Mouse (Mus musculus): Measurements from ENCODE around the gene C130032M10Rik. TPM values are rescaled to one million over a fixed set of nuclear protein-coding genes. Genes with fewer than 3 reads are reported as not detected.
A peak's percentile ranks its signal among the peaks of the same experiment; 100 is the strongest.

The C130032M10Rik gene
- total RNA-seq (2015) (not detected in 2 replicates), total RNA-seq (2017) (not detected in 2 replicates)

GRCm38 (mm10) chr9:114515364-114515763 is at the start of gene C130032M10Rik:
C130032M10Rik (plus strand) TSS chr9:114515697.
- no peak for ATAC-seq (replicated peaks; ENCODE audit: poor library complexity)

- ATAC-seq (replicated peaks; ENCODE audit: poor library complexity), result 0 out of 2 replicates have a peak, but pooled peaks have one; percentile 31
Observed at GRCm38 (mm10) chr9:114466871-114467270, 48.6 kb upstream of the C130032M10Rik start.

DNA sequence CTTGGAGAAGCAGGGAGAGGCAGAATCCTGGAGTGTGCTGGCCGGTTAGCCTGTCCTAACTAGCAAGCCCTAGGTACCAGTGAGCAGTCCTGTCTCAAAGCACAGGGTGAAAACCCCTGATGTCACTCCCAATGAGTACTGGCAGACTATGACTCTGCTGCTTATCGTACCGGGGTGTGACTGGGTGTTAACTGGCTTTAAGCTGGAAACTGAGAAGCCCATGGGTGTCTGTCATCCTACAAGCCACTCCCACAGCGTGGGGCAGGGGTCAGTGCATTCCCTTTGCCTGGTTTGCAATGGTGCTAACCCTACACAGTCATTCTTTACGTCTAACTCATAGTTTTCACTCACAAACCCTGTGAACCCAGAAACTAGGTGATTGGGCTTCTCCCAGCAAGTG is 47.3 kb upstream of the C130032M10Rik start:
- no peak for ATAC-seq (replicated peaks; ENCODE audit: poor library complexity)

DNA sequence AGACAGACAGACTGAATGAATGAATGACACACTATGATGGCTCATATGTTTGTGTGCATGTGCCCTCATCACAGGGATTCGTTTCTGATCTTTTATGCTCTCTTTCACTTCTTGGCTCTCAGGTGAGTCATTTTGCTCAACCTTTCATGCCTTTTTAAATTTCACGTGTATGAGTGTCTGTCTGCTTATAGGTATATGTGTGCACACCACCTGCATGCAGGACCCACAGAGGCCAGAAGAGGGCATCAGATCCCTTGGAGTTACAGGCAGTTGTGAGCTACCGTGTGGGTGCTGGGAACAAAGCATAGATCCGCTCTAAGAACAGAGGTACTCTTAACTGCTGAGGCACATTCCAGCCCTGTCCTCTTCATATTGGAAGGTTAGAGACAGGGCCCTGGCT is 46.8 kb upstream of the C130032M10Rik start:
- no peak for ATAC-seq (replicated peaks; ENCODE audit: poor library complexity)

- ATAC-seq (replicated peaks; ENCODE audit: poor library complexity), result no peak
Observed at GRCm38 (mm10) chr9:114471892-114472291, 43.6 kb upstream of the C130032M10Rik start.

DNA sequence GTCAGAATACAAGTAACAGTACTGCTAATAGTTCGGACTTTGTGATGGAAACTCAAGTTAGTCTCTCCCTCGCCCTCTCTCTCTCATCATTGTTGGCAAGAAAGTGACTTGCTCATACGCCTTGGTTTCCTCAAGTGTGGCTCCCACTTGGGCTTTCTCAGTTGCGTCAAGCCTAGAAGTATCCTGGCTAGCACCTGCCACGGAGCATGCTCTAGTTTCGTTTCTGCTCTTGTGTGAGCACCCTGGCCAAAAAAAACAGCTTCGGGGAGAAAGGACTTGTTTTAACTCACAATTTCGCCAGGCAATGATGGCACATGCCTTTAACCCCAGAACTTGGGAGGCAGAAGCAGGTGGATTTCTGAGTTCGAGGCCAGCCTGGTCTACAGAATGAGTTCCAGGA is 38.5 kb upstream of the C130032M10Rik start:
- ATAC-seq (replicated peaks; ENCODE audit: poor library complexity), result no peak

DNA sequence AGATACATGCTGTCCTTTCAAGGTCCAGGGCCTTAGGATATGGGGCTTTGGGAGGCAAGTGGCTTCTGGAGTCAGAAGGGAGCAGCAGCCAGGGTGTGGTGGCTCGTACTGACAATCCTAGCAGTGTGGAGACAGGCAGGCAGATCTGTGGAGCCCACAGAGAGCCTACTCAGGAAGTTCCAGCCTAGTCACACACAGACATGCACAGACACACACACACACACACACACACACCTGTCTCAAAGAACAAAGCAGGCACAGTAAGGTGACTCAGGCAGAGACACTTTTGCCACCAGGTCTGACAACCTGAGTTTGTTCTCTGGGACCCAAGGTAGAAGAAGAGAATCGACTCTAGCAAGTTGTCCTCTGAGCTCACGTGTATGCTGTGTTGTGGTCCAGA is 34.6 kb upstream of the C130032M10Rik start:
- no peak for ATAC-seq (replicated peaks; ENCODE audit: poor library complexity)

- peak; percentile 52 for ATAC-seq (replicated peaks; ENCODE audit: poor library complexity)
Observed at GRCm38 (mm10) chr9:114484771-114485170, 30.7 kb upstream of the C130032M10Rik start.

DNA sequence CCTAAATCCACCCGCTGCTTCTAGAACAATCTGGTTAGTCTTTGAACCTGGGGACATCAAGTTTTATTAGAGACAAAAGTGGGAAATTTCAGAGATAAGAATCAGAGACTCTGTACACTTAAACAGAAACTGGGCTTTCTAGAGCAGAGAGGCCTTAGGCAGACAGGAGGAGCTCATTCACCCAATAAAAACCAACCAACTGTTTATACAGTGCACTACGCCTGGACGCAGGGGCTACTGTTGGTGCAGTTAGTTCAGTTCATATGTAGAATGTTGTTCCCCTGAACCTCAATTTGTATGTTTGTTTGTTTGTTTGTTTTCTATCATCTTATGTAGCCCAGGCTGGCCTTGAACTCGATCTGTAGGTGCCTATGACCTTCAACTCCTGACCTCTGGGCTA is 28.7 kb upstream of the C130032M10Rik start:
- ATAC-seq (replicated peaks; ENCODE audit: poor library complexity), result no peak

DNA sequence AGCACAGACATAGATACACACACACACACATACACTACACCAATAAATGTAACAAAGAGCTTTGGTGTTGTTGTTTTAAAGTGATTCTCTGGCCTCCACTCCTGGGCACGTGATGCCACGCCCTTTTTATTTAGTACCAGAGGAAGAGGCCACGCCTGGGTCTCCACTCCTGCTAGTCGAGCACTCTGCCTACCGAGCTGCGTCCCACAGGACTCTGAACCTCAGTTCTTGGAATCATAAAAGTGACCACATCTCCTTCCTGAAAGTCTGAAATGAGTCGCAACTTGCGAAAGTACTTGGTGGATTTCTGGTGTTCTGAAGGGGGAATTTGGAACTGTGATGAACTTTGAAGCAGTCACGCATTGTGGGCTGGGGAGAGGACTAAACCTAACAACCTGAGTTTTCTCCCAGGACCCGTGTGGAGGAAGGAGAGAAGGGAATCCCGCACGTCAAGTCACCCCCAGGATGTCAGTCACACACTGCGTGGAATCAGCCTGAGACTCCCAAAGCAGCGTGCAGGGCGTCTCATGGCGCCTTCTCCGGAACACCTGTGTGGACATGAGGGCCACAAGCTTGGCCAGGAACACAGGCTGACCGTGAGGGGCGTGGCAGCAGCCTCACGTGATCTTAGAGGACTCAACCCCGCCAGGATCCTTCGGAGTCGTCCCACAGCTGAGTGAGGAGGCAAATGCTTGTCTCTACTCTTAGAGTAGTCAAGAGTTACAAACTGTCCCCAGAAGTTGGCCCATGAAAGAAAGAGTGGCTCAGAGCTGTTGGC is 27.8 kb upstream of the C130032M10Rik start:
- ATAC-seq (replicated peaks; ENCODE audit: poor library complexity), result no peak

GRCm38 (mm10) chr9:114496469-114496868 is 19.0 kb upstream of the C130032M10Rik start:
- no peak for ATAC-seq (replicated peaks; ENCODE audit: poor library complexity)

GRCm38 (mm10) chr9:114498218-114498617 is 17.3 kb upstream of the C130032M10Rik start:
- peak; percentile 68 for ATAC-seq (replicated peaks; ENCODE audit: poor library complexity)

GRCm38 (mm10) chr9:114499783-114500515 is 15.5 kb upstream of the C130032M10Rik start:
- ATAC-seq (replicated peaks; ENCODE audit: poor library complexity), result peak; percentile 52

DNA sequence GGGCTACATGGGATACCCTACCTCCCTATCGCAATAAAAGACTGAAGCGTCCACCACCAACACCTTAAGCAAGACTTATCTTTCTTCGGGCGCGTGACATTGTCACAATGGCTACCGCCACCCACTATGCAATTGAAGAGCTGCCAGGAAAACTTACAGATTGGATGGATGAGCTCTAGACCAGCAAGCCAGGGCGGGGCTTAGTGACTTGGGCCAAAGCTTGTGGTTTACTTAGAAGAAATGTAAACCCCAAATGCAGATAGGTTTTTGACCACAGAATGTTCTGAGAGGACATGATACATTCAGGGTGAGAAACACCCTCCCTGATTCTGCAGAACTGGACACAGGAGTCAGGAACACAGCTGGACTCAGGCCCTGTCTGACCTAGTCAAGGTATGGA is 14.4 kb upstream of the C130032M10Rik start:
- ATAC-seq (replicated peaks; ENCODE audit: poor library complexity), result peak; percentile 52

DNA sequence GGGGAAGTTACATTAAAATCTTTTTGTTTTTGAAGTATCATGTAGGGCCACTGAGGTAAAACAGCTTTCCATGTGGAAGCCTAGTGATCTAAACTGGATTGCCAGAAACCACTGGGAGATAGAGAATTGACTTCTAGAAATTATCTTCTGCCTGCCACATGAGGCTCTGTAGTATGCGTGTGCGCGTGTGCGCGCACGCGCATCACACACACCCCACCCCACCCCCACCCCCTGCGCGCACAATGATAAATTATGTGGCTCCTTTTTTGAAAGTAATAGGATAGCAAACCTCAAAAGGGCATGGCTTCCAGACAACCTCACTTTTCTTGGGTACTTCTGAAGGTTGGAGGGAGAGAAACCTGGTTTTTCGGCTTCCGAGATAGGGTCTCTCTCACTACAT is 13.6 kb upstream of the C130032M10Rik start:
- no peak for ATAC-seq (replicated peaks; ENCODE audit: poor library complexity)

DNA sequence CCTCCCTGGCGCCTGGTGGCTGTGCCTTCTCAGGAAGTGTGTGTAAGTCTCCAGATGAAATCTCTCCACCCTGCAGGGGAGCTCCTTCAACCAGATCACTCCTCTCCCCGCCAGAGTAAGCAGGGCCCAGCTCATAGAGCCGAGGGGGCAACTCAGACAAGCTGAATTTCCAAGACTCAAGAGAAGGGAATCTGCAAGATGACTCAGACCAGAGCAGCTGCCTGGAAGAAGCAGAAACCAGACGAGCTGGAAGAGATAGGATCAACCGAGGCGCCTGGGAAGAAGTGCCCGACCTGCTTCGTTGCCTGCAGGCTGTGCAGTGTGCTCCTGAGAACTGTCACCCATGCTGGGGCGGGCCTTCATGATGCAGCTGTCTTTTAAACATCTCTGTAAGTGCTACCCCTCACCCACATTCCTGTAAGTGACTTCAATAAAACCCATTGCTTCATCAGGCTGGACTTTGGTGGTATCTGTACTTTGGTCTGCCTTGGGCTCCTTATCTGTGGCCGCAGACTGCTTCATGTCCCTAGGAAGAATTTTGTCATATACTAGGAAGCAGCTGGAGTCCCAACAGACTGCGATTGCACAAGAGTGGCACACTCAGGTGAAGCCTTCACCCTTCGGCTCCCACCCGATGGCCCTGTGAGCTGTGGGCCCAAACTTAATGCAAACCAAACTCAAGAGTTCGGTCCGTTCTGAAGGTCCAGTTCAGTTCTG is 12.6 kb upstream of the C130032M10Rik start:
- ATAC-seq (replicated peaks; ENCODE audit: poor library complexity), result peak; percentile 27

DNA sequence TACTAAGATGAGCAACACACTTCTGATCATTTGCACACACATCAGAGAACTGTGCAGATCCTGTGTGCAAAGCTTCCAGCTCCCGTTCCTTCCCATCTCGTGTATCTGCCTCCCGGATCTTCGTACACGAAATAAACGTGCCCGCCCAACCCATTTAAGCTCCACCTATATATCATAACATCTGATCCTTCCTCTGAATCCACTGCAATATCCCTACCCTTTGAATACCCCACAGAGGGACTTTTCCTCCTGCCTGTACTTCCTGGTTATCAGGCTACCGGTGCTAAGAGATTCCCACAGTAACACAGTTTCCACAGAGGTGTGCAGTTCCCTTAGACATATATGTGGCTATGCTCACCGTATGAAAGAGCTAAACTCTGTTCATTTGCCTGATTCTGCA is 10.7 kb upstream of the C130032M10Rik start, which contains the start of gene Ccr4:
Gene Ccr4 (minus strand): TSS at position 101 of the 400 bp plus-strand sequence.
- ATAC-seq (replicated peaks; ENCODE audit: poor library complexity), result no peak

DNA sequence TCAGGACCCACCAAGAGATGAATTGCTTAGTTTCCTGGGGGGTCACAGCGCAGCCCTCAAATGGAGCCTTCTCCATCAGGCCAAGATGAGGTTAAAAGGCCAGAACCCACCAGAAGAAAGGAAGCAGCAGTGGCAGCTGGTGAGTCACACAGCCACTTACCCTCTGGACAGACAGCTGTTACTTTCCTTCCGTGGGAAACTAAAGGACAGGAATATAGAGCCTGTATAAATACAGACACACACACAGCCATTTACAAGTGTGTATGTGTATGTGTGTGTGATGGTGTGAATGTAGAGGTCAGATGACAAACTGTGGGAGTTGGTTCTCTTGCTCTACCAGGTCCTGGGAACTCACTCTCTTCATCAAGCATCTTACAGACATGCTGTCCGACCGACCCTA is 8.9 kb upstream of the C130032M10Rik start:
- no peak for ATAC-seq (replicated peaks; ENCODE audit: poor library complexity)

DNA sequence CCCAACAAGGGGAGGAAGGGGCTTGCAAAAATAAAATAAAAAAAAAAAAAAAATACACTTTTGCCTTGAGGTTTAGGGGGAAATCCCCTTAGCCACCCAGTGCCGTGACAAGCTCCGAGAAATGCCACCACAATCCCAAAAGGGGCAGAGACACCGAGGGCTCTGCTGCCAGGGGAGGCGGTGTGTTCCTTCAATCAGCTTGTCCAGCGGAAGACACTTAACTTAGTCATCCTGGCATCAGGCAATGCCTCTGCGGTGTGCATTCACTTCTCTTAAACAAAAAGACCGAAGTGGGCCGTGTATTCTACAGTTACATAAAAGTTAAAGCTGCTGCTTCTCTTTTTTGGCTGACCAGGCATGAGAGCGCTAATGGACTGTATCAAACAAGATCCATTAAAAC is 8.1 kb upstream of the C130032M10Rik start:
- ATAC-seq (replicated peaks; ENCODE audit: poor library complexity), result peak; percentile 74

GRCm38 (mm10) chr9:114509785-114510184 is 5.7 kb upstream of the C130032M10Rik start:
- ATAC-seq (replicated peaks; ENCODE audit: poor library complexity), result peak; percentile 32; the same call in 1 of the 2 replicates

DNA sequence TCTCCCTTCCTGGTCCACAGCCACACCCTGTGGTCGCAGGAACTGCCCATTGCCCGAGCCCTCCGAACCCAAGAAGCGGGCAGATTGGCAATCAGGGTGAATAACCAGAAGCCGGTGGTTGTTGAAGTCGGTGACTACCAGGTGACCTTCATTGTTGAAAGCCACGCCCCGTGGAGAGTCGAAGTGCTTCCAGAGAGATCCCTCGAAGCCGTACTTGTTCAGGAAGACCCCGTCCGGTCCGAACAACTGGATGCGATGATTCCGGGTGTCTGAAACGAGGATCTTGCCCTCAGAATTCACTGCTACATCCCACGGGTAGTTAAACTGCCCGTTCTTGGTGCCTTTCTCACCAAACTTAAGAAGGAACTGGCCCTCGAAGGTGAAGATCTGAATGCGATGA is 2.7 kb upstream of the C130032M10Rik start:
- no peak for ATAC-seq (replicated peaks; ENCODE audit: poor library complexity)
